Mouse (Mus musculus) midbrain, embryonic 11.5 days (tissue): ENCODE results near the gene Timm8a2. TPM values are rescaled to one million over a fixed set of nuclear protein-coding genes. Genes with fewer than 3 reads are reported as not detected.

Experiments
- ATAC-seq: fragments of 200-750 bp; cut with Nextera tagmentation; 2 replicates; pipeline ENCODE4 v1.8.0; 2017; ENCODE audit warnings: moderate TSS enrichment, moderate library complexity; ENCODE audit not compliant: low FRiP score
- DNase-seq: peaks from one replicate; pipeline ENCODE4 v3.0.0; 2015; ENCODE audit warnings: low spot score; ENCODE audit errors: missing footprints
- H3K27ac ChIP-seq: fragments of 300-500 bp; sonication (generic); 2 replicates; pipeline ENCODE4 v1.5.1; 2014; ENCODE audit warnings: low read depth, low read length
- H3K27me3 ChIP-seq: fragments of 300-500 bp; sonication (generic); 2 replicates; pipeline ENCODE4 v1.6.1; 2014; ENCODE audit warnings: mild to moderate bottlenecking, low read length, moderate library complexity, mixed read lengths; ENCODE audit not compliant: control insufficient read depth, insufficient read depth
- H3K36me3 ChIP-seq: fragments of 300-500 bp; sonication (generic); 2 replicates; pipeline ENCODE4 v1.6.1; 2014; ENCODE audit warnings: mild to moderate bottlenecking, low read length, moderate library complexity, mixed read lengths; ENCODE audit not compliant: control insufficient read depth, insufficient read depth
- H3K4me1 ChIP-seq: fragments of 300-500 bp; sonication (generic); 2 replicates; pipeline ENCODE4 v1.6.1; 2014; ENCODE audit warnings: low read length; ENCODE audit not compliant: control insufficient read depth, insufficient read depth
- H3K4me2 ChIP-seq: fragments of 300-500 bp; sonication (generic); 2 replicates; pipeline ENCODE4 v1.6.1; 2014; ENCODE audit warnings: mild to moderate bottlenecking, moderate library complexity
- H3K4me3 ChIP-seq: fragments of 300-500 bp; sonication (generic); 2 replicates; pipeline ENCODE4 v1.5.1; 2014; ENCODE audit warnings: low read depth, low read length
- H3K9ac ChIP-seq: fragments of 300-500 bp; sonication (generic); 2 replicates; pipeline ENCODE4 v1.6.1; 2014; ENCODE audit warnings: low read length
- H3K9me3 ChIP-seq: fragments of 300-500 bp; sonication (generic); 2 replicates; pipeline ENCODE4 v1.6.1; 2016; ENCODE audit warnings: low read length; ENCODE audit not compliant: control insufficient read depth
- WGBS: fragments of 180-500 bp; shearing (Covaris S2); extraction: QIAGEN DNeasy Blood & Tissue Kit; methylation state at CpG from one replicate; pipeline ENCODE4 v1.1.7; 2014; 5-methylcytosine and 5-hydroxymethylcytosine counted together
- polyA plus RNA-seq: library from polyadenylated mRNA; unstranded; fragments of >200 nt; fragmentation: Nextera tagmentation; extraction: Ambion mirVana; gene quantifications from 2 replicates; pipeline ENCODE4 v1.2.1, GENCODE M21; 2014

The Timm8a2 gene
- polyA plus RNA-seq, 1 experiment from 2014 or later = not detected

DNA sequence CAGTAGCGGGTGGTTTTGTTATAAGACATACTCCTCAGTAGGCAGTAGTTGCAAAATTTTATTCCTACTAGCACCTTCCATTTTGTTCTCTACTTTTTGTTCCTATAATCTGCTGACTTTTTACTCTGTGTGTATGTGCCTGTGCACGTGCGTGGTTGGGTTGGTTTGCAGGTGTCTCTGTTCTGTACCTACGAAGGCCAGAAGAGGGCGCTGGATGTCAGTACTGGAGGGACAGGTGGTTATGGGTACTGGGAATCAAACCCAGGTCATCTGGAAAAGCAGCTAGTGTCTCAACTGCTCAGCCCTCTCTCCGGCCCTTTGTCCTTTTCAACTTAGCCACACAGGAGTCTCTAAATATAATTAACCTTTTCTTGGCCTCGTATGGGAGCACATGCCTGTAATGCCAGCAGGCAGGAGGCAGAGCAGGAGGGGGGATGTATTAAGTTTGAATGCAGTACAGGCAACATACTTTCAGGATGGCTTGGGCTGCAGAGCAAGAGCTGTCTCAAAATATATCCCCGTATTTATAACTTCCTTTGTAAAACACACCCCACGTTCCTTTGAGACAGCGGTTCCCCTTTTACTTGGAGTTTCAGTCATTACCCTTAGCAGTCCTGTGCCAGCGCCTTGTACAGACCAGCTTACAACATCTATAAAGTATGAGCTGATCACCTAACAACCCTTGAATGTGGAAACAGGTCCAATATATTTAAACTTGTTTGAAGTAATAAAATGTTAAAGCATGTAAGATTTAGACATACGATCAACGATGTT lies 4.6 kb downstream of the Timm8a2 start:
- no peaks in the 10 kb centered on the region for H3K27me3 ChIP-seq
- 89% methylated on average over 13 of the region's 13 CpGs for WGBS

DNA sequence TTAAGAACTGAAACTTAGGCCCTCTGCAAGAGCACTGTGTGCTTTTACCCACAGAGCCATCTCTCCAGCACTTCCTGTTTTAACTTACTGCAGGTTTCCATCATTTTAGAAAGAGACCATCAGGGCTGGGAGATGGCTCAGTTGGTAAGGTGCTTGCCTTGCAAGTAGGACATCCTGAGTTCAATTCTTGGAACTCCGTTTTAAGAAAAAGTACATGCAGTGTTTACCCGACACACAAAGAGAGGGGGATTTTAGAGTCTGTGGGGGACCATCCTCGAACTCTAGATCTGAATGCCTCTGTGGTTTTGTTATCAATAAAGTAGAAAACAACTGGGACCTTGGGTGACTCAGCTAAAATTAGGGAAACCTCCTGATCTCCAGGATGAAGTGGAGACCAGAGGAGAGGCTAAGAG lies 6.9 kb downstream of the Timm8a2 start:
- WGBS = 81% methylated on average over 3 of the region's 3 CpGs
- Histone ChIP-seq H3K27ac (no peak overlapping the region), H3K4me3 (no peak overlapping the region), H3K9me3 (no peaks in the 10 kb centered on the region), H3K9ac (no peak overlapping the region), H3K4me1 (no peaks in the 10 kb centered on the region), H3K4me2 (no peak overlapping the region), H3K36me3 (no peaks in the 10 kb centered on the region), H3K27me3 (no peaks in the 10 kb centered on the region)
- DNase-seq (no peak), ATAC-seq (no peak)

More for the DNA sequence above, 4.6 kb downstream of the Timm8a2 start:
- H3K4me1 ChIP-seq = no peaks in the 10 kb centered on the region
- H3K36me3 ChIP-seq = no peaks in the 10 kb centered on the region
- no peak overlapping the region for H3K4me2 ChIP-seq
- DNase-seq = no peak
- no peak overlapping the region for H3K27ac ChIP-seq
- no peak for ATAC-seq
- no peak overlapping the region for H3K4me3 ChIP-seq
- H3K9ac ChIP-seq = no peak overlapping the region
- no peaks in the 10 kb centered on the region for H3K9me3 ChIP-seq

DNA sequence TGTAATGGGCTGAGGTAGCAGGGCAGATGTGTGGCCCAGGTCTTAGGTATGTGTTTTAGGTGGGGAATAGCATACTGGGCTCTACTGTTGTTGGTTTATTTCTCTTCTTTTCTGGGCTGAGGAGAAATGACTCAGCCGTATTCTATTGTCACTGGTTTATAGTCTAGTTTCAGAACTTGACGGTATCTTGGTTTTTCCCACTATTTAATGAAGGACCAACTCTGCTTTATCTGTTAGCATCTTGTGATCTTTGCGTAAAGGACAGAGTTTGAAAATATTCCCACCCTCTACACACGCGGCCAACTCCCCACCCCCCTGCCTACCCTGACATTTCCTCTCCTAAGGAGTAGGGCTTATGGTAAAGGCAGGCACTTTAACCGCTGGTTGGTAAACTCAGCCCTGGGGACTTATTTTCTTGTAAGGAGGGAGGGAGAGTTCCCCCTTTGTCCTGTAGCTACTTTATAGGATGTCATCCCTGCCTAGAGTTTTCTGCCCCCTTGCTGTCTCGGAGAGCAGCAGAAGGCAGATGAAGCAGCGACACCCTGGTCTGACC lies 7.7 kb downstream of the Timm8a2 start:
- no peaks in the 10 kb centered on the region for H3K4me1 ChIP-seq
- H3K9ac ChIP-seq = no peak overlapping the region
- H3K27me3 ChIP-seq = no peaks in the 10 kb centered on the region
- no peak overlapping the region for H3K4me2 ChIP-seq
- H3K9me3 ChIP-seq = no peaks in the 10 kb centered on the region
- no peaks in the 10 kb centered on the region for H3K36me3 ChIP-seq
- DNase-seq (no peak), ATAC-seq (no peak)
- no peak overlapping the region for H3K4me3 ChIP-seq
- 81% methylated on average over 8 of the region's 8 CpGs for WGBS
- H3K27ac ChIP-seq = no peak overlapping the region

DNA sequence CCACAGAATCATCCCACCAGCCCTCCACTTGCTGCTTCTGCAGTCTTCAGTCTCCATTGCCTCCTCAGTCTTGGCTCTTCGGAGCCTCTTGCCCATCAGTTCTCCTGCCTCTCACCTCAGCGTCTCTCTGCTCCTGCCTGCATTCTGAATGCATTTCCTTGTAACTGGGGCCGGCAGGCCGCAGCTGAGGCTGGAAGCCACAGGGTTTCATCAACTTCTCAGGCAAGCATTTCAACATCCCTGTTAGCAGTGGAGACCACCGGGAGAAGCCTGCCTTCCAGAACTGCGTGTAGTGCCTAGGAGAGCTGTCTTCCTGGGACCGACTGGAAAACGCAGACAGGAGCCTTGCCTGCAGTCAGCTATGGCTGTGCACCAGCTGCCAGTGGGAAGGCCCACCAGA lies 13.3 kb downstream of the Timm8a2 start:
- DNase-seq (no peak), ATAC-seq (no peak)
- H3K36me3 ChIP-seq = no peaks in the 10 kb centered on the region
- H3K27me3 ChIP-seq = no peaks in the 10 kb centered on the region
- no peak overlapping the region for H3K4me3 ChIP-seq
- WGBS = 92% methylated on average over 8 of the region's 8 CpGs
- H3K9ac ChIP-seq = no peak overlapping the region
- H3K9me3 ChIP-seq = no peaks in the 10 kb centered on the region
- no peak overlapping the region for H3K4me2 ChIP-seq
- no peak overlapping the region for H3K27ac ChIP-seq
- no peaks in the 10 kb centered on the region for H3K4me1 ChIP-seq

DNA sequence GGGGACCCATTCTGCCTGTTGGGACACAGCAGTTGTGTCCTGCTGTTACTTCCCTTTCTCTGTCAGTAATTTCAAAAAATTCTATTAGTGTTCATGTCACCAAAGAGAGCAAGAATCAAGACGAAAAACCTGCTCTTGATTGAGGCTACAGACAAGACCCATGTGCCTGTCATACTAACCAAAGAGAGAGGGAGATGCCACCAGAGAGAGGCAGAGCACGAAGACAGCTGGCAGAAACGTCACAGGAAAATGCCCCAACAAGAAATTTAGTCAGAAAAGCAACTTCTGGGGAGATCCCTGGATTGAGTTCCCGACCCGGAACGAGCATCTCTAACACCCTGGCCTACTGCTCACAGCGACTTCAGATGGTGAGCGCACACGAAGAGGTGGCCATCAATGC lies 14.3 kb downstream of the Timm8a2 start:
- no peaks in the 10 kb centered on the region for H3K9me3 ChIP-seq
- ATAC-seq (no peak), DNase-seq (no peak)
- H3K4me3 ChIP-seq = no peak overlapping the region
- H3K27ac ChIP-seq = no peak overlapping the region
- H3K27me3 ChIP-seq = no peaks in the 10 kb centered on the region
- no peak overlapping the region for H3K4me2 ChIP-seq
- H3K9ac ChIP-seq = no peak overlapping the region
- H3K4me1 ChIP-seq = no peaks in the 10 kb centered on the region
- WGBS = 92% methylated on average over 9 of the region's 9 CpGs
- no peaks in the 10 kb centered on the region for H3K36me3 ChIP-seq

DNA sequence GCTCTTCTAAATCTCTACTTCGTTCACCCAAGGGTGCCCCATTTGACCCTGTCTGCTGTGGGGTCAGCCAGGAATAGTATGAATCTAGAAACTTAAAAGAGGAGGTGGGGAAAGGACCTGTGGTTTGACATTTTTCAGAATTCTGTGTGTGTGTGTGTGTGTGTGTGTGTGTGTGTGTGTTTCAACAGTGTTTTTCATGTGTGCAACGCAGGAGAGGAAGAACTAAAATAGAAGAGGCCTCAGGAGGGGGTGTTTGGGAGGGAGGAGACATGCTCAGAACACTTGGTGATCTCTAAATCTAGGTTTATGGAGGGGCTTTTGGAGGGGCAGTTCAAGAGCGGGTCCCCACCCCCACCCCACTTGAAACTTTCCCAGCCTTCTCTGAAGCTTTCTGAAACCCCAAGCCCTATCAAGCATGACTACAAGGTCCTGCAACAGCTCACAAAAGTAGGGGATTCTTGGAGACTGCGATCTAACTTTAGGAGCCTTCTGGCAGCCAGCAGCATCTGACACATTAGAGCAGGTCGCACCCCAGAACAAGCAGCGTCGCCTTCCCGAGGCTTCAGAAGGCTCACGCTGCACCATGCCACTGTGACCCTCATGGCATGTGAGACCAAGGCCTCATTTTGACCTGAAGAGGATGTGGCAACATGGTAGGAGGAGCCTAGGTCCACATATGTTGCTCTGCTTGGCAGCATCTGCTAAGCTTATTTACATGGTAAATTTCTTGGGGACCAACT lies 18.6 kb downstream of the Timm8a2 start:
- Histone ChIP-seq H3K4me3 (no peak overlapping the region), H3K27ac (no peak overlapping the region), H3K4me2 (no peak overlapping the region), H3K36me3 (no peaks in the 10 kb centered on the region), H3K9ac (no peak overlapping the region), H3K4me1 (no peaks in the 10 kb centered on the region), H3K9me3 (no peaks in the 10 kb centered on the region), H3K27me3 (no peaks in the 10 kb centered on the region)
- DNase-seq = no peak
- no peak for ATAC-seq
- 90% methylated on average over 9 of the region's 9 CpGs for WGBS

DNA sequence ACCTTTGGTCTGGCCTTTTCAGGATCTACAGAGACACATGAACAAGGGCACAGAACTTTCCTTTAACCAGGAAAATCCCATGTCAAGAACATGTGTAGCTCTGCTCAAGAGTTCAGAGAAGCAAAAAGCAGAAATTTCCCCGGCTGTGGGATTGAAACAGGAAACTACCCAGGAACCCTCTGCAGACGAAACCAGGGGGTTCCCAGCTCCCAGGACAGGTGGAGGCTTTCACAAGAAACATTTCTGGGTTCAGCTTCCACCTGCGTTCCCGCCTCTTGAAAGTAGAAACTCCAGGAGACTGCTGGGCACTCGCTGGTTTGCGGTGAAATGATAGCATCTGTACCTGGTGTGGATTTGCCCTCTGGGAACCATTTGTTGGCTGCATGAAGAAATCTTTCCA lies 22.4 kb downstream of the Timm8a2 start:
- H3K4me3 ChIP-seq = no peak overlapping the region
- no peak overlapping the region for H3K4me2 ChIP-seq
- H3K27me3 ChIP-seq = no peaks in the 10 kb centered on the region
- no peak overlapping the region for H3K27ac ChIP-seq
- H3K9me3 ChIP-seq = no peaks in the 10 kb centered on the region
- H3K9ac ChIP-seq = no peak overlapping the region
- WGBS = 84% methylated on average over 6 of the region's 6 CpGs
- no peaks in the 10 kb centered on the region for H3K36me3 ChIP-seq
- no peaks in the 10 kb centered on the region for H3K4me1 ChIP-seq
- DNase-seq (no peak), ATAC-seq (no peak)

DNA sequence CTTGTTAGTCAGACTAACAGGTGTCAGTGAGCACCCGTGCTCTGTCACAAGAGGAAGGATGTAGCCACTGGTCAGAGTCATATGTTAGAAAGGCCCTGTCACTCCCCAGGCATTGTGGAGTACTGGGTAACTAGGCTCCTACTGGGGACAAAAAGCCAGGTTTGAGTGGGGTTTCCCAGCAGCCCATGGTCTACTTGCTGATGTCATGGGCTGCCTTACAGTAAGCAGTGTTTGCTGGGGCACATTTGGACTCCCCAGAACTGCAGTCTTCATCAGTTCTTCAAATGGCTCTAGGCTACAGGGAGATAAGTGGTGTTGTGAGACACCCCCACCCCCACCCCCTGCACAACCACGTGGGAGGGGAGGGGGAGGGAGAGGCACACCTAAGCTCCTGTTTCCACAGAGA lies 23.5 kb downstream of the Timm8a2 start:
- no peak overlapping the region for H3K9ac ChIP-seq
- no peaks in the 10 kb centered on the region for H3K27me3 ChIP-seq
- no peak for ATAC-seq
- no peak for DNase-seq
- no peaks in the 10 kb centered on the region for H3K36me3 ChIP-seq
- H3K4me1 ChIP-seq = no peaks in the 10 kb centered on the region
- no peaks in the 10 kb centered on the region for H3K9me3 ChIP-seq
- no peak overlapping the region for H3K4me2 ChIP-seq
- WGBS = 55% methylated on average over 2 of the region's 2 CpGs
- H3K4me3 ChIP-seq = no peak overlapping the region
- H3K27ac ChIP-seq = no peak overlapping the region

DNA sequence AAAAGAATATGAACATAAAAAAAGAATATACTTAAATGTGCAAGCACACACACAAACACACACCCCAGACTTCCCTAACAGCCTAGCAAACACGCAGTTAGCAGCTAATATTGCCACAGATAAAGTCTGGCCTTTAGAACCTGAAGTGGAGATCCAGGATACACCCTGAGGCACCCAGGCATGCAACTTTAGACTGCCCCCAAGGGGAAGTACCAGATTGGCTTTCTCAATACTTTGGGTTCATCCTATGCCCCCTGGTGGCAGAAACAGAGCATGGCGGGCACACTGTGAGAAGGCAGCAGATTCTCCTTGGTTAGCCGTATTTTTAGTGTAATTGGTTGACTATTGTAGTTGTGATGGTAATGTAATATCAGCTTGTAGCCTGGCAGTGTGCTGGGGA lies 26.2 kb downstream of the Timm8a2 start:
- Histone ChIP-seq H3K9ac (no peak overlapping the region), H3K27me3 (no peaks in the 10 kb centered on the region), H3K4me1 (no peaks in the 10 kb centered on the region), H3K27ac (no peak overlapping the region), H3K9me3 (no peaks in the 10 kb centered on the region), H3K36me3 (no peaks in the 10 kb centered on the region), H3K4me3 (no peak overlapping the region), H3K4me2 (no peak overlapping the region)
- DNase-seq (peak; percentile 95), ATAC-seq (peak; percentile 31; the same call in 1 of the 2 replicates)
- 15% methylated on average over 3 of the region's 3 CpGs for WGBS
